Mouse (Mus musculus) c-Kit-positive CD71-negative TER-119-negative erythroid progenitor cells, embryonic 14.5 days (primary cell): ENCODE data around the gene Pde4d.

Source experiments
- DNase-seq: peaks from one replicate; pipeline ENCODE4 v3.0.0-alpha.2; 2013; ENCODE audit warnings: low read depth

The Pde4d gene

GRCm38 (mm10) chr13:109500336-109500735, 1050.6 kb downstream of the Pde4d start:
- no peak for DNase-seq

DNA sequence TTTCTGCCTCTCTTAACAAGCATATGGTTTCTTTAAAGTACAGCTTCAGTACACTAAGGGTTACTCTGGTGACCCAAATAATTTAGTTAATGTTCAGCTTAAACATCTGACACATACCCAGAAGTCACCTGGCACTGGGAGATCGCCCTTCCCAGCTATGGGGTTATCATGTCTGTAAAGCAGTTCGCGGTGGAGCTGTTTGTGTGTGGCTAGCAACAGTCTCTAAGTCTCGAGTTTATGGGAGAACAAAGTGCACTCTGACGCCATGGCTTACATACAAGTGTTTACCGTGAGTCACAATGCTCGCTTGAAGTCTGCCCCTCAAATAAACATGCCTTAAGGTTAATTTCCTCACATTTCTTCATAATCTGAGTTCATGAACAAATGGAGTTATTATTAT, 1053.0 kb downstream of the Pde4d start:
- no peak for DNase-seq

- no peak for DNase-seq
These were observed 1057.0 kb downstream of the Pde4d start for GRCm38 (mm10) chr13:109506754-109507153.

DNA sequence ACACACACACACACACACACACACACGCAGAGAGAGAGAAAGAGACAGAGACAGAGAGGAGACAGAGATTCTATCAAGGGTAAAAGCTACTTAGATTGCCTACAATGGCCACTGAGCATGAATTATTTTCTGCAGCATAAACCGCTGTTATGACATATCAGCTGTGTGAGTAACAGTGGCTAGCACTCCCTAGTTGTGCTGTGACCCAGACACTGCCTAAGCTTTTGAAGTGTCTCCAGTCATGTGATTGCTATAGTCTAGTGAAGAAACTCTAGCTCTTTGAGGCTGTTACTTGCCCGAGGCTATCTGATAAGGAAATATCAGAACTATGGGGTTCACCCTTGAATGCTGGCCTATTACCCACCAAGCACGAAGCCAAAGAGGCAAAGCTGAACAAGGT, 1058.7 kb downstream of the Pde4d start:
- DNase-seq: no peak

DNA sequence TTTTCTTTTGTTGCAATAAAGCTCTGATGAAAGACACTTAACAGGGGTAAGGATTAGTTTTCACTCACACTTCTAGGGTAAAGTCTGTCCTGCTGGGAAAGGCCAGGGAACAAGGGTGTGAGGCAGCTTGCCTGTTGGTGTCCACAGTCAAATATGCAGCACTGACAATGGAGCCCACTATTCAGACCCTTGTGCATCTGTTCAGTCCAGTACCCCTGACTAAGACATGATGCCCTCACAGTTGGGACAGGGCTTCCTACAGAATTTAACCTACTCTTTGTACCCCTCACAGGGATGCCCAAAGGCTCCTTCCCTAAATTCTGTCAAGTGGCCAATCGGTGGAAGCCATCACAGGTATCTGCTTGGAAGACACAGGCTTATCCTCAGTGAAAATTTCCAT, 1068.4 kb downstream of the Pde4d start:
- no peak for DNase-seq

DNA sequence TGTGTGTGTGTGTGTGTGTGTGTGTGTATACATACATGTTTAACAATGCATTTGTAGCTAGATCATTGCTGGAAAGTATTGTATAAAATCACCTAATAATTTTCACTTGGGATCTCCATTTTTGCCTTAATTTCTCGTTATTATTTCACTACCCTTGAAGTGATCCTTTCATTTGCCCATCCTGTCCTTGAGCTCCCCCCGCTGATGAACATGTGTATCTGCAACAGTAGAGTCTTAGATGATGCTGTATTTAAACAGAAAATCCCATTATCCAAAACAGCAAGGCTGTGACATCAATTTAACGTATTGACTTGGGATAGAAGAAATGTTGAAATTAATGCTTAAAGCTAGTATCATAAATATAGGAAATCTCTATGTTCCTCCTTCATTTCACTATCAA, 1069.7 kb downstream of the Pde4d start:
- DNase-seq: peak; percentile 16

DNA sequence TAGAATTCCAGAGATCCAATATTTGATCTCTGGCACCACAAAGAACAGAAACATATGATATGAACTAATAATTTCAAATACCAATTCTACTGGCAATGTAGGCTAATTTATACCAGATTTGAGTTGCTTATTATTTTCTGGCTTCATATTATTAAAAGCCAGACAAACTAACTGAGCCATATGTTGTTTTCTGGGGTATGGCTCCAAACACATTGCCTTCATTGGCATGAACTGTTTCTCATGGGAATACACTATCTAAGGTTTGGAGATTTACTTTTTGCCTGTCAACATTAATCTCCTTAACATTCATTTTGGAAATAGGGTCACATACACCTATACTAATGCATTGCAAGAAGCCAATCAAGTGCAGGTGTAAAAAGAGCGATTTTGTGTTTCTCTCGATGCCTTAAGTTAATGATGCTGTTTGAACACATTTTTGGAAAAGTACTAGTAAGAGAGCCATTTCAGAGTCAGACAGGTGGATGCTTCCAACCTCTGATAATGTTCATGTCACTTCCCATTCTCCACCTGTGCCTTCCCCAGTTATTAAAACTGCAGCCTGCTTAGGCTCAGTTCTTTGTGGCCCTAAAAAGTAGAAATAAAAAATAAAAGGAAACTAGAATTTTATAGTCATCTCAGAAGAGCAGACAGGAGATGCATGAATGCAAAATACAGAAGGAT, 1070.4 kb downstream of the Pde4d start:
- no peak for DNase-seq

- DNase-seq: no peak
These were observed 1084.2 kb downstream of the Pde4d start for GRCm38 (mm10) chr13:109533838-109534523.

GRCm38 (mm10) chr13:109534709-109535284, 1085.0 kb downstream of the Pde4d start:
- no peak for DNase-seq

DNA sequence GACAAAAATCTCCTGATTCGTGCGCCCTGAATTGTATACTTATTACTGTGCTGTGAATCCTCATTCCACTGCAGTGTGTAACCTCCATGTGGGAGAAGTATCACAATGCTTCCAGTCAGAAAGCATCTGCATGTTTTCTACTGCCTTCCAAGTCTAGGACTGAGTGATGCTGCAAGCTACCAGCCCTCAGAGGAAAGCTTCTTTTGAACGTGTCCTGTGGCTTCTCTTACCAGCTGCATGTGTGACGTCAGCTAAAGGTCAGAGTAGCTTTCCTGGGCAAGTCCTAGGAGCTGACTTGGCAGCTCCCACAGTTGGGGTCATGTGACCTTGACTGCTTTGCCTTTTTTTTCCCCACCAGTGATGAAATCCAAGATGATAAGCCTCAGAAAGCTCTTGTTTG, 1086.9 kb downstream of the Pde4d start:
- DNase-seq: no peak

GRCm38 (mm10) chr13:109539371-109539770, 1089.6 kb downstream of the Pde4d start:
- no peak for DNase-seq

DNA sequence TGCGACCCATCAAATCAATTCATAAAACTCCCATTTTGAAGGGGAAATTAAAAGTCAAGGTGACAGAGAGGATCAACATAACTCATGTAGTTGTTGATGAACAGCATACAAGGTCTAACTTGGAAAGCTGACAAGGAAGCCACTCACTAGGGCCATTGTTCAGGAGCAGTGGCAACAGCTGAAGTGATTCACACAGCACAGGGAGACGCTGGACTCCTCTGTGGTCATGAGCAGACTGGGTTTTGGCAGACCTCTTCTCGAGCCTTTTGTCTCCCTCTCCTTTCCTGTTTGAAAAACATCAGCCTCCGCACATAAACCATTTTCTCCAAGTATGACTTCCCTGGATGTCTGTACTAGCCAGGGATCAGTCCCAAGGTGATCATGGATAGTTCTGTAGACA, 1094.9 kb downstream of the Pde4d start:
- no peak for DNase-seq

DNA sequence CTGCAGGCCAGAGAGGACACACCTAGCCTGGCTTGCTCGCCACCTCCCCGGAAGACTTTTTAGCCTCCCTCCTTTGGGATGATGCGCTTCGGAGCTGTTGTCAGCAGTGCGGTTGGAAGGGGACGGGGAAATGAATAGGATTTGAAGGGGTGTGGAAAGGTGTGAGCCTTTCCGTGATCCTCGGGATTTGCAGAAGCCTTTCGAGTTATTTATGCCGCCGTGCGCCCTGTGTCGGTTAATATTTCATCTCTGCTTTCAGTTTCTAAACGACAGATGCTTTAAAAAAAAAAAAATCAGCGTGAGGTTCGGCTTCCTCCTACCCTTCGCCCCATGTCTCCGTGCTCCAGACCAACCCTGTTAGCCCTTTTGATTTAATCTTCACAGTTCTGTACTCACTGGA, 1096.6 kb downstream of the Pde4d start:
- DNase-seq: no peak

GRCm38 (mm10) chr13:109547006-109547587, 1097.3 kb downstream of the Pde4d start:
- no peak for DNase-seq

- peak; percentile 74 for DNase-seq
These were observed 1098.0 kb downstream of the Pde4d start for GRCm38 (mm10) chr13:109547700-109548099.

GRCm38 (mm10) chr13:109548263-109548662, 1098.5 kb downstream of the Pde4d start:
- DNase-seq: peak; percentile 23

- no peak for DNase-seq
These were observed 1099.2 kb downstream of the Pde4d start for GRCm38 (mm10) chr13:109548771-109549555.

DNA sequence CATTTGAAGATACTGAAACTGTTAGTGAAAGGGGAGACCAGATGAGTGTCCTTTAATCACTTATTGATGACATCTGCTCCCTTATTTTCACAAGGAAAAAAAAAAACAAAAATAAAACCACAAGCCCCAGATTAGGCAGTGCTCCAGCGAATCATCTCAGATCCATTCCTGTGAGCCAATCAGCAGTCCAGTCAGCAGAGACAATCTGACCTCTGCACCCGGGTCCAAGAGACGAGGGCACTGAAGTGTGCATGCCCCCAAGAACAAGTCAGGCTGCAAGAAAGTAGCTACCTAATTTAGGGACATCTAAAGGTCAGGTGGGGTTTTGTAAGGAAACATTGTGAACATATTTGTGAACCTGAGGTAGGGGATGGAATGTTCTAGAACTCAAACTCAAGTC, 1102.1 kb downstream of the Pde4d start:
- no peak for DNase-seq

DNA sequence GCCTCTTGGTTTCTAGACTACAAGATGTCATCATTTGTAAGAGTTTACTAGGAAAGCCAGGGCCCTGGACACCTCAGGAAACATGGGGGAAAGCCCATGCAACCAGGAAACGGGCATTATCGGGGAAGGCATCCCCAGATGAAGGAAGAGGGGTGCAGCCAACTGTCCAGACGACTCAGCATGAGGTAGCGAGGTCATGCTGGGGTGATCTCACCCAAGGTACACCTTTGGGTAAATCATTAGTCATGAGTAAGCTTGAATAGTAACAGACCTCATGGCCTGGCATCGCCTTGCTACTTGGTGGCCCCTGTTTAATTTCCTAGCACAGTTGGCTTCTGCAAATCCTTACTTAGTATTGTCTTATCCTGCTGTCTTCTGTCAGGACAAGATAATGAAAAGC, 1105.8 kb downstream of the Pde4d start:
- DNase-seq: no peak

- no peak for DNase-seq
These were observed 1107.1 kb downstream of the Pde4d start for GRCm38 (mm10) chr13:109556853-109557252.

GRCm38 (mm10) chr13:109558341-109559257, 1108.9 kb downstream of the Pde4d start:
- DNase-seq: peak; percentile 23
